Mouse (Mus musculus): ENCODE results near the gene Zfp941.

GRCm38 (mm10) chr7:140780548-140780947, 41.4 kb downstream of the Zfp941 start:
- TF ChIP-seq POLR2A (IDR thresholded peaks at IDR 0.05; ENCODE audit: borderline replicate concordance, low read depth, low read length) (no peak), CTCF (IDR thresholded peaks at IDR 0.05; ENCODE audit: low read depth, low read length) (no peak)

Measured in bone marrow macrophage, adult 2 months (primary cell).